Mouse (Mus musculus) midbrain, embryonic 11.5 days (tissue): Measurements from ENCODE around the gene Sinhcaf. TPM values are rescaled to one million over a fixed set of nuclear protein-coding genes. Genes with fewer than 3 reads are reported as not detected.
"Not testable (repeated sequence)": the region's sequence is repeated elsewhere in the genome, so short reads cannot be mapped to it uniquely, and the experiment has no call there.

Experiments used
- ATAC-seq: fragments of 200-750 bp; cut with Nextera tagmentation; 2 replicates; pipeline ENCODE4 v1.8.0; 2017; ENCODE audit warnings: moderate TSS enrichment, moderate library complexity; ENCODE audit not compliant: low FRiP score
- DNase-seq: peaks from one replicate; pipeline ENCODE4 v3.0.0; 2015; ENCODE audit warnings: low spot score; ENCODE audit errors: missing footprints
- H3K27ac ChIP-seq: fragments of 300-500 bp; sonication (generic); 2 replicates; pipeline ENCODE4 v1.5.1; 2014; ENCODE audit warnings: low read depth, low read length
- H3K27me3 ChIP-seq: fragments of 300-500 bp; sonication (generic); 2 replicates; pipeline ENCODE4 v1.6.1; 2014; ENCODE audit warnings: mild to moderate bottlenecking, low read length, moderate library complexity, mixed read lengths; ENCODE audit not compliant: control insufficient read depth, insufficient read depth
- H3K36me3 ChIP-seq: fragments of 300-500 bp; sonication (generic); 2 replicates; pipeline ENCODE4 v1.6.1; 2014; ENCODE audit warnings: mild to moderate bottlenecking, low read length, moderate library complexity, mixed read lengths; ENCODE audit not compliant: control insufficient read depth, insufficient read depth
- H3K4me1 ChIP-seq: fragments of 300-500 bp; sonication (generic); 2 replicates; pipeline ENCODE4 v1.6.1; 2014; ENCODE audit warnings: low read length; ENCODE audit not compliant: control insufficient read depth, insufficient read depth
- H3K4me2 ChIP-seq: fragments of 300-500 bp; sonication (generic); 2 replicates; pipeline ENCODE4 v1.6.1; 2014; ENCODE audit warnings: mild to moderate bottlenecking, moderate library complexity
- H3K4me3 ChIP-seq: fragments of 300-500 bp; sonication (generic); 2 replicates; pipeline ENCODE4 v1.5.1; 2014; ENCODE audit warnings: low read depth, low read length
- H3K9ac ChIP-seq: fragments of 300-500 bp; sonication (generic); 2 replicates; pipeline ENCODE4 v1.6.1; 2014; ENCODE audit warnings: low read length
- H3K9me3 ChIP-seq: fragments of 300-500 bp; sonication (generic); 2 replicates; pipeline ENCODE4 v1.6.1; 2016; ENCODE audit warnings: low read length; ENCODE audit not compliant: control insufficient read depth
- WGBS: fragments of 180-500 bp; shearing (Covaris S2); extraction: QIAGEN DNeasy Blood & Tissue Kit; methylation state at CpG from one replicate; pipeline ENCODE4 v1.1.7; 2014; 5-methylcytosine and 5-hydroxymethylcytosine counted together
- polyA plus RNA-seq: library from polyadenylated mRNA; unstranded; fragments of >200 nt; fragmentation: Nextera tagmentation; extraction: Ambion mirVana; gene quantifications from 2 replicates; pipeline ENCODE4 v1.2.1, GENCODE M21; 2014

Gene Sinhcaf
- 313 and 341 TPM in 2 replicates for polyA plus RNA-seq

- WGBS, result under 1% methylated on average over 47 of the region's 47 CpGs
- Histone ChIP-seq H3K4me1 (peaks cover 13% of the 10 kb centered on the region), H3K9me3 (no peaks in the 10 kb centered on the region), H3K27me3 (no peaks in the 10 kb centered on the region), H3K4me3 (peak within 1 kb of the TSS; percentile 94), H3K9ac (peak within 1 kb of the TSS; percentile 99), H3K27ac (peak within 1 kb of the TSS; percentile 94), H3K36me3 (no peaks in the 10 kb centered on the region), H3K4me2 (peak within 1 kb of the TSS; percentile 62)
- peak; percentile 88 for ATAC-seq
- DNase-seq, result peak; percentile 100
These were observed at the start of gene Sinhcaf for GRCm38 (mm10) chr6:148946409-148946742. Gene Sinhcaf, minus strand, starts transcription at chr6:148946467.

DNA sequence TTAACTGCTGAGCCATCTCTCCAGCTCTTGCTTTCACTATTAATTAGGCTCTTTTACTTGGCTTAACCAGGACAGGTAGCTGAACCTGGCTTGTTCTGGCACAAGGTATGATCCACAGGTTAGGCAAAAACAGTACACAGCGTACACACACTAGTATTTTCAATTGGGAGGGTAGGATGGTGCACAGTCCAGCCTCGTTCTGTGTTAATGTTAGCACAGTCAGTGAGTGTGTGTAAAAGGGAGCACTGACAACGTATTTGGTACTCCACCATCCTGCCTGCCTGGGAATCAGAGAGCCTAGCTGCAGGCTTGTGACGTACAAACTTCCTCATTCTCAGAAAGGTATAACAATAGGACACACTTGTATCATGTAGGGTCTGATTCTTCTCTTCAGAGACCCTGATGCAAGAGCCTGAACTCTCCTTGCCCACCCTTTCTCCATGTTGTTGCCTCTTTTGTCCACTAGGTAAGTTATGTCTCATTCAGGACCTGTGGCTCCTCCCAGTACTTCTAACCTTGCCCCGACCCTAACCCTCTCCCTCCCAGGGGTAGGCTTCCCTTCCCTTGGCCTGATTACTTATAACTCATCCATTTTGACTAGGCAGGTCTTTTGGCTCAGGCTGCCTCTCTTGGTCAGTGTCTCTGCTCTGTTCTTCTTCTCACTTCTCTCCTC, 48.2 kb upstream of the Sinhcaf start:
- H3K36me3 ChIP-seq, result peaks cover 9% of the 10 kb centered on the region; the same call in 1 of the 2 replicates
- no peak overlapping the region for H3K4me2 ChIP-seq
- DNase-seq (no peak), ATAC-seq (0 out of 2 replicates have a peak, but pooled peaks have one; percentile 8)
- H3K4me3 ChIP-seq, result no peak overlapping the region
- no peak overlapping the region for H3K9ac ChIP-seq
- no peak overlapping the region for H3K27ac ChIP-seq
- no peaks in the 10 kb centered on the region for H3K9me3 ChIP-seq
- H3K4me1 ChIP-seq, result peaks cover 24% of the 10 kb centered on the region
- 58% methylated on average over 5 of the region's 5 CpGs for WGBS
- H3K27me3 ChIP-seq, result no peaks in the 10 kb centered on the region

DNA sequence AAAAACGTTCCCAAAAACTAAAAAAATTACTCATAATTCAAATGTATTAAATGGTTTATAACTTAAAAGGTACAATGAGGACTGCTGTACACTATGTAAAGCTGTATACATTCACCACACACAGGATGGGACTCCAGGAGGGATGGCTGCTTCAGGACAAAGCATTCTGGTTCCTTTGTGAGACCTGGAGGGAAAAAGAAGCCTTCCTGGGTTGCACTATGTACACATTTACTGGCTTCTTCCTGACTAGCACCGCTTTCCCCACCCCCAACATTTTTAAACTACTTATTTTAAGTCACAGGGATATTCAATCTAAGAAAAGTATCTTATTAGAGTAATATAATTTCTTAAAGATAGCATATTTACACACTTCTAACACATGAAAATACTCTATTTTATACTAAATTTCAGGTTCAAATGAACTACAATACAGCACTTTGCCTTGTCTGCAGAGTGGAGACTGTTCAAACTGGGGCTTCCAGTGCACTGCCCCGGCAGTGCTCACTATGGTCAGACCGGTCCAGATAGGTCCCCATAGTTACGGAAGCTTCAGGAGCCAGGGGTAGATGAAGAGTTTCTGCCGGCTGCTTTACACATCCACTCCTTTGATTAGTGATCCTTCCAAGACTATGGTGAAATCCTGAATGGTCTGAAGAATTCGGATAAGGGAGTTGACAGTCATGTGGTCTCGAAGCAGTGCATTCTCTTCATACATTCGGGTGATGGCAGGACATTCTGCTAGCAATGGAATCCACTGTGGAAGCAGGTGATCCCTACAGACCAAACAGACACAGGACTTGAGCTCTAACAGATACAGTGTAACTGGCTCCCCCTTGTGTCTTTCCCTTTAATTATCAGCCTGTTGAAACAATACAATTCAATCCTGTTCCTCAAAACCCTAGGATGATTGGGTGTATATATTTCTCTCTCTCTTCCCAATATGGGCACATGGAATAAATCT, 47.1 kb upstream of the Sinhcaf start:
- peak; percentile 74 for ATAC-seq
- DNase-seq, result peak; percentile 92
- H3K27ac ChIP-seq, result peak overlapping the region; percentile 73

DNA sequence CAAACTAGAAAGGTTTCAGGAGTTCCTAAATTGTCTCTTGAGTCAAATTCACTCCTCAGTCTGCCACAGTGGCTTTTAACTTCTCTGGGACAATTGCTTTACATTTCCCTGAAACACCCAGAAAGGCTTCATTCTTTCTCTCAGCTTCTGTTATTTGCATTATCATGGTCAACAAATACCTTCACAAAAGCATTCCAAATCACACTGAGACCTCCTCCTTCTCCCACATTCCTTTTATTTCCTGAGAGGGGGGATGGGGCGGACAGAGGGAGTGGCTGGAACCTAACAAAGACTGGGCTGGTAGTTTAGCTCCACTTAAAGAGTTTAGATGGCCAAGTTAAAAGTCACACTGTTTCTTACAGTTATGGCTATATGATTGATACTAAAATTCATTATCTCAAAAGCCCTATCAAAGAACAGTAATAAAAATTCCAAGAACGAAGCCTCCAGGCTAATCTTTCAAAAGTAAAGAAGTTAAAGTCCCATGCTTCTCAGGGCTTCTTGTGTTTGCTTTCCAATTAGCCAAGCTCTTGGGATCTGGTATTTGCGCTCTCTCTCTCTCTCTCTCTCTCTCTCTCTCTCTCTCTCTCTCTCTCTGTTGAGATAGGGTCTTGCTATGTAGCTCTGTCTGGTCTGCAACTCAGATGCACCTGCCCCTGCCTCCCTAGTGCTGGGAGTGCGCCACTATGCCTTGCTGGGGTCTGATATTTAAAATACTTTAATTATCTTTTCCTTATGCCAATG, 46.3 kb upstream of the Sinhcaf start:
- peak overlapping the region; percentile 73 for H3K27ac ChIP-seq
- ATAC-seq, result peak; percentile 85
- peak overlapping the region; percentile 52; the same call in 1 of the 2 replicates for H3K9ac ChIP-seq

More for the DNA sequence above, 47.1 kb upstream of the Sinhcaf start:
- WGBS, result 8% methylated on average over 9 of the region's 9 CpGs
- Histone ChIP-seq H3K4me2 (0 out of 2 replicates have a peak overlapping the region, but pooled peaks have one; percentile 7), H3K4me3 (no peak overlapping the region), H3K27me3 (no peaks in the 10 kb centered on the region), H3K9me3 (no peaks in the 10 kb centered on the region), H3K9ac (peak overlapping the region; percentile 52; the same call in 1 of the 2 replicates), H3K36me3 (peaks cover 7% of the 10 kb centered on the region; the same call in 1 of the 2 replicates), H3K4me1 (peaks cover 24% of the 10 kb centered on the region)

GRCm38 (mm10) chr6:148991660-148992372, 45.5 kb upstream of the Sinhcaf start:
- no peak overlapping the region for H3K4me3 ChIP-seq
- H3K4me1 ChIP-seq, result peaks cover 24% of the 10 kb centered on the region
- H3K27ac ChIP-seq, result peak overlapping the region; percentile 52; the same call in 1 of the 2 replicates
- peaks cover 5% of the 10 kb centered on the region; the same call in 1 of the 2 replicates for H3K36me3 ChIP-seq
- H3K9ac ChIP-seq, result peak overlapping the region; percentile 14; the same call in 1 of the 2 replicates
- no peak for ATAC-seq
- H3K27me3 ChIP-seq, result no peaks in the 10 kb centered on the region
- peak; percentile 92 for DNase-seq
- 28% methylated on average over 6 of the region's 6 CpGs for WGBS
- no peaks in the 10 kb centered on the region for H3K9me3 ChIP-seq
- peak overlapping the region; percentile 5; the same call in 1 of the 2 replicates for H3K4me2 ChIP-seq

More for the DNA sequence above, 46.3 kb upstream of the Sinhcaf start:
- Histone ChIP-seq H3K4me2 (no peak overlapping the region; the same call in 1 of the 2 replicates), H3K4me3 (no peak overlapping the region), H3K27me3 (no peaks in the 10 kb centered on the region), H3K4me1 (peaks cover 24% of the 10 kb centered on the region), H3K36me3 (peaks cover 5% of the 10 kb centered on the region; the same call in 1 of the 2 replicates), H3K9me3 (no peaks in the 10 kb centered on the region)
- 13% methylated on average over 4 of the region's 4 CpGs for WGBS
- peak; percentile 96 for DNase-seq

DNA sequence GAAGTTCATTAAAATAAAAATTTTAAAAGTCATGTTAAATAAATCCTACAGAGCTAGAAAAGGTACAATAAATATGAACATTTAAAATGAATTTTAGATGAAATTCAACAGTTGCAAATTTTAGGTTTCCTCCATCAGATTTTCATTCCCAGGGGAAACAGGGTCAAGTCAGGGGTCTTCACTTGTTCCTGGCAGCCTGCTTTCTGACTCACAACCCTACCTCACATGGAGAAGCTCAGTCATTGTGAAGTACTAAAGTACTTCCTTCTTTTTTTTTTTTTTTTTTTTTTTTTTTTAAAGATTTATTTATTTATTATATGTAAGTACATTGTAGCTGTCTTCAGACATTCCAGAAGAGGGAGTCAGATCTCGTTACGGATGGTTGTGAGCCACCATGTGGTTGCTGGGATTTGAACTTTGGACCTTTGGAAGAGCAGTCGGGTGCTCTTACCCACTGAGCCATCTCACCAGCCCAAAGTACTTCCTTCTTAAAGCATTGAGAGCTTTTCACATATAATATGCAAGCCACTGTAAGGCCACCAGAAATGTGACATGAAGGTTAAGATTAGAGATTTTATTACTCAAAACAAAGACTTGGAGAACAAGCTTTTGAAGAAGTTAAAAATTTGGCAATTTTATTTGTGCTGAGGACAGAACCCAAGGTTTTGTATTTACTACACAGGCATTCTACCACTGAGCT, 43.7 kb upstream of the Sinhcaf start:
- WGBS, result 73% methylated on average over 1 of the region's 3 CpGs
- H3K36me3 ChIP-seq, H3K9me3 ChIP-seq, H3K27me3 ChIP-seq, H3K4me3 ChIP-seq, H3K9ac ChIP-seq, H3K4me2 ChIP-seq, DNase-seq, H3K27ac ChIP-seq, ATAC-seq: not testable (repeated sequence)
- H3K4me1 ChIP-seq, result peaks cover 24% of the 10 kb centered on the region

DNA sequence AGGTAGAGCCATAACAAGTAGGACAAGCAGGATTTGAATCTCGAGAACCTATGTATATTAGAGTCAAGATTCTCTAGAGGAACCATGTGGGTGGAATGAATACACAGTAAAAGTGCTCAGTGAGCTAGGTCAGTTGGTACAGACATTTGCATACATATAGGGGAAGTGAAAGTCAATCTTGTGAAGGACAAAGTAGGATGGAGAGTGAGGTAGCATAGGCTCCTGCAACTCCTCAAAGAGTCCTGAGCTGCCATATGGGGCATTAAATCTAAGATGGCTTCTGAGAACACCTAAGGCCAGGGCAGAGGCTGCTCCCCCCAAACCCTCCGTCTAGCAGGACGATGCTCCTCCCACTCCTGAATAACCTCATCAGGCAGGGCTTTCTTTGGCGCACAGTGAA, 39.7 kb upstream of the Sinhcaf start:
- no peak overlapping the region for H3K9ac ChIP-seq
- H3K9me3 ChIP-seq, result no peaks in the 10 kb centered on the region
- ATAC-seq (no peak; the same call in 1 of the 2 replicates), DNase-seq (no peak)
- H3K4me1 ChIP-seq, result no peaks in the 10 kb centered on the region; the same call in 1 of the 2 replicates
- no peaks in the 10 kb centered on the region for H3K36me3 ChIP-seq
- no peak overlapping the region for H3K4me2 ChIP-seq
- WGBS, result 96% methylated on average over 4 of the region's 4 CpGs
- no peak overlapping the region for H3K4me3 ChIP-seq
- H3K27ac ChIP-seq, result no peak overlapping the region
- no peaks in the 10 kb centered on the region for H3K27me3 ChIP-seq
